Mouse (Mus musculus) hematopoietic stem cell, adult 5-6 weeks (primary cell): Measurements from ENCODE around the gene Oma1. TPM values are rescaled to one million over a fixed set of nuclear protein-coding genes. Genes with fewer than 3 reads are reported as not detected.

Experiments
- ATAC-seq, 2 experiments: fragments of 125-278 bp in 1 of 2; replicated peaks in 1 of 2; 2 replicates each; pipeline ENCODE4 v1.8.0; 2016 to 2017; ENCODE audit warnings: inconsistent platforms in 2 of 2, mild to moderate bottlenecking in 2 of 2, moderate number of reproducible peaks in 2 of 2, low read depth in 1 of 2, moderate TSS enrichment in 1 of 2; ENCODE audit not compliant: low FRiP score in 2 of 2, poor library complexity in 2 of 2, severe bottlenecking in 2 of 2, insufficient read depth in 1 of 2, low TSS enrichment in 1 of 2
- total RNA-seq: library from RNA; stranded (forward); fragments of 172-1452, 232-1000 nt; gene quantifications from 2 replicates; pipeline ENCODE4 v1.2.3, GENCODE M21; 2017

Oma1 gene
- total RNA-seq, 1 experiment from 2014 or later, result 64.4 TPM

DNA sequence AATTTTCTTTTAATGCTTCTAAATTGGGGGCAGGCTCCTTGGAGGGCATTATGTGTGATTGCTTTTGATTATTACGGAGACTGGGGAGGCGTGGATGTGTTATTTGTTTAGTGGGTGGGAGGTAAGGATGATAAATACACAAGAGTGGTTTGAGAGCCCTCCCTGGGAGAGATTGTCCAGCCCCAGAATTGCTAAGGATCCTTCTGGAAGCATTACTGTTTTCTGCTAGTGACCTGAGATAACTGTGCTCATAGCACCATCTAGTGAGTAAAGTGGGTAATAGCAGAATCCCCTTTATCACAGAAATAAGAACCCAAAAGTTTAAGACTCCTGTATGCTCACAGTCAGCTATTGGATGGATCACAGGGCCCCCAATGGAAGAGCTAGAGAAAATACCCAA, 32.4 kb downstream of the Oma1 start:
- ATAC-seq, result peak in 1 of 2 experiments; percentile 57; a peak in 3 of 4 replicates

DNA sequence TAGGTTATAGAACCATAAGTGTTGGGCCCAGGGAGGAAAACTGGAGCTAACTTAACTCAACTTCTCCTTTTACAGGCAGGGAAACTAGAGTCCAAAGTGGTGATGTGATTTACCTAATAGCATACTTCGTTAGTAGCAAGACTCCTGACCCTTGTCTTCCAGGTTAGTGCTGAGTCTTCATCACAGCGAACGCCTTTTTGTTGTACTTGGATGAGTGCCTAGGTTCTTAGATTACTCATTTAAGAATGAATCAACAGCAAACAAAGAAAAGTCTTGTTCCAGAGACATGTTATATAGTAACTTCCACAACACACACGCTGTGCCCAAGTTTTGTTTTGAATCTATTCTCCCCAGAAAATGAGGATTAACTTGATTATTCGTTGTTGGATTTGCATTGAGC, 33.2 kb downstream of the Oma1 start:
- ATAC-seq, result no peak

- no peak for ATAC-seq
Observed at GRCm38 (mm10) chr4:103349219-103349618, 35.6 kb downstream of the Oma1 start.

DNA sequence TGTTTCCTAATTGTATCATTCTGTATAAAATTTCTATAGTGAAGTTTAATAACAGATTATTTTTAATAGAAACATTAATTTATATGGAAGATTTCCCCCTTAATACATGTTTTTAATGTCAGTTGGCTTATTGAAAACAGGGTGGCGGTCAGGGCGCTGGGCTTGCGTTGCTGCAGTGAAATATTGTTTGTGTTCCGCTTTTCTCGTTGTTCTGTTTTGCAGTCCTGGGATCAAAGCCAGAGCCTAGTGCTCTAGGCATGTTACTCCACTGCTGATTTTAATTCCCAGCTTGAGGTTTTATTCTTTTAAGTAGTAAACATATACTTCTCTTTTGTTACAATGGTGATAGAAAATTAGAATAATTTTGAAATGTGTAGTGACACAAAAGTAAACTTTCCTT, 39.3 kb downstream of the Oma1 start:
- ATAC-seq, result no peak

DNA sequence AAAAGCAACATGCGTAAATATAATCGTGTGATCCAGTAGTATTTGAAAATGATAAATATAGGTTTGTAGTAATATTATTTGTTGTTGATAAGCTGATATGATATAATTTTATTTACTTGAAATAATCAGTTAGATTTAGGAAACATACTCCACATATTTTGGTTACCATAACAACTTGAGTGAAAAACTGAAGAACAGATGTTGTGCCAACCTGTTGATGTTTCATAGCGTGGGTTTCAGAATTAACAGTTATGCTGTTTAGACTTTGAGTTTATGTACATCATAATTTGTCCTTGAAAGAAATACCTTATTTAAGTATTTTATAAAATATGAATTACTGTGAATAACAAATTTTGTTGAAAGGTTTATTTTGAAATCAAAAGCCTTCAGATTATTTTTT, 43.8 kb downstream of the Oma1 start:
- no peak for ATAC-seq

- peak; percentile 78 to 91 for ATAC-seq
Observed at GRCm38 (mm10) chr4:103358941-103359448, 45.4 kb downstream of the Oma1 start.

DNA sequence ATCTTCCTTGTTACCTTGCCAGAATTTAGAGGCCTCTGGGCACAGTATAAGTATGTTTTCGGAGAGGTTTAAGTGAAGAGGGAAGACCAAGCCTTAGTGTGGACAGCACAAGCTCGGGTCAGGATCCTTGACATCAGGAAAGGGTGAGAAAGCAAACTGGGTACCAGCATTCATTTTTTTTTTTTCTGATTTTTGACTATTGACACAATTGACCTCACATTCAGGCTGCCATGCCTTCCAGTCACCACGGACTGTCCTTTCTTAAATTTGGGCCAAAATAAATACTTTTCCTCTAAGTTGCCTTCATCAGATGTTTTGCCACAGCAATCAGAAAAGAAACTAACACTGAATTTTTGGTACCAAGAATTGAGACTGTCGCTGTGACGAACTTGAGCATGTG, 68.6 kb downstream of the Oma1 start:
- no peak for ATAC-seq

- ATAC-seq, result no peak
Observed at GRCm38 (mm10) chr4:103385031-103385430, 71.4 kb downstream of the Oma1 start.

- ATAC-seq, result no peak
Observed at GRCm38 (mm10) chr4:103385835-103386787, 72.5 kb downstream of the Oma1 start.

GRCm38 (mm10) chr4:103387292-103387691, 73.7 kb downstream of the Oma1 start:
- no peak for ATAC-seq

DNA sequence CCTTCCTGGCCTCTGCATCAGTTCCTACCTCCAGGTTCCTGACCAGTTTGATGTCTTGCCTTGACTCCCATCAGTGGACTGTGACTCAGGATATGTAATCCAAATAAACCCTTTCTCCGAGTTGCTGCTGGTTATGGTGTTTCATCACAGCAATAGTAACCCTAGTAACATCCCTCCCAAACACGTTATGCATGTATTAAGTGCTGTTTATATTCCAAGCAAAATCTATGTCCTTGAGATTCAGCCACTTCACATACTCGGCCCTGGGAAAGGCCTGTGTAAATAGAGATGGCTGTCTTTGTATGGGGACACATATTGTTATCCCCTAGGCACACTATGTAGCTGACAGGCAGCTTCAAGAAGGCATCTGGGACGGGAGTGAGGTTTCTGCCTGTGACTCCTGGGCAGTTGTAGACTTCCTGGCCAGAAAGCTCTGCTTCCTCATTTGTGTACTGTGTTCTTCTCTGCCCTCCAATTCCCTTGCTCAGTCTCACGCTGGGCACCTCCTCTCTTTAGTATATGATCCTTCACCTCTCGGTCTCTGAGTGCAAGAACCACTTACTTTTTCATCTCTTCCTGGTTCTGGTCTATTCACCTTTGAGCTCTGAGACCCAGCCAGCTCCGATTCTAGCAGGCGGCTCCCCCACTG, 75.0 kb downstream of the Oma1 start:
- peak; percentile 58 to 64; a peak in 2 of 4 replicates for ATAC-seq

DNA sequence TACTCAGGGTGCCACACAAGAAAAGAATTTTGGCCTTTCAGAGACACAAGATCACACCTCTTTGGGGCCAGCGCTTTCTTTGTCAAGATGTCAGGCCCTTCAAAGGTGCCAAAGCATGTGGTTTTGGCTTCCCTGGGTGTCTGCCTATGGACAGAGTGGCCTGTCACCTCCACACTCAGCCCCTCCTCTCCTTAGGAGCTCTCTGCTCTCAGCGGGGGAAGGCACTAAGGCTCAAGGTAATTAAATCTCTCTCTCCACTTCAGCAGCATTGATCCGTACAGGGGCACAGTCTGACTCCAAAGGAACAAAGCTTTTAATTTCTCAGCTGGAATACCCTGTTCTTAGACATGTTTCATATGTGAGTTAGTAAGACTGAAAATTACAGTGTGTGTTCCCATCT, 76.0 kb downstream of the Oma1 start:
- ATAC-seq, result no peak

DNA sequence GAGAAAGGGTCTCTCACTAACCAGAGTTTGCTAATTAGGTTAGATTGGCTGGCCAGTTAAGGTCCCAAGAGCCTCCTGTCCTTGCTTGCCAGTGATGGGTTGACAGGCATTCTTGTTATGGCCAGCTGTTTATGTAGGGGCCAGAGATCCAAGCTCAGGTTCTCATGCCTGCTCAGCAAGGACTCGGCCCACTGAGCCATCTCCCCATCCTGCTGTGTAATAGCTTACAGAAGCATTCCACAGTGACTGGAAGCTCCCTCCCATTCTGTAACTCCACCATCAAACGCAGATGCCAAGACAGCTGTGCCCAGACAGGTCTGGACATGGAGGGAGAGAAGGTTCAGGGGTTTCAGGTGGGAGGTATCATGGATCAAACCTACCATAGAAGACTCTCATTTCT, 76.9 kb downstream of the Oma1 start:
- no peak for ATAC-seq

DNA sequence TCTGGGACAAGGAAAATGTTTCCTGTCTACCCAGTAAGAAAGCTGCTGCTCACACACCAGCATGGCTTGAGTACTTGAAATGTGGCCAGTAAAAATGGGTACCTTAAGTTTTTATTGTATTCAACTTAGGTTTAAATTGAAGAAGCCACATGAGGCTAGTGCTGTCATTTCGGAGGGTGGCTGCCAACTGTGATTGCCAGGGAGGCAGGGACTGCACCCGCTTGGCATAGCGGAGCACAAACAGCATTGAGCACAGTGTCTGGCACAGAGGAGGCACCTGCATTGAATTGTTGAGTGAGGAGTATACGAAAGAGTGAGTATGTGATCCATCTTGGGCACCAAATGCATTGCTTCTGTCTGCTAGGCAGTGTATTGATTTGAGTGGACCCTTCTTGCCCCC, 81.5 kb downstream of the Oma1 start:
- no peak for ATAC-seq

GRCm38 (mm10) chr4:103395905-103396304, 82.3 kb downstream of the Oma1 start:
- ATAC-seq, result no peak

- no peak for ATAC-seq
Observed at GRCm38 (mm10) chr4:103396876-103397275, 83.3 kb downstream of the Oma1 start.

DNA sequence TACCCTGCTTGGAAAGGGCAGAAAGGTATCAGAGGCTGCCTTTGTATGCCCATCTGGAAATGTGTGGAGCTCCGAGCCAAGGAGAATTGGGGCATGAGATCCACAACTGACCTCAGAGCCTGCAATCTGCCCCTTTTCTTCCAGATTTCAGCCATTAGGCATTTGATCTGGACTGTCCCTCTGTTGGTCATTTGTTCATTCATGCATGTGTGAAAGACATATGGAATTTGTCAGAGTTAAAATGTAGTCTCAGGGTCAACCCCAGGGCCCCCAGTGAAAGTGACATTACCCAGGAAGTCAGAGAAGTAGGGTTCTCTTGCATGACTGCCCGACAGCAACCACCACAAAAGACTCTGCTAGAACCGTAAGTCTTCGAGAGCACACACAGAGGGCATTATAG, 89.0 kb downstream of the Oma1 start:
- no peak for ATAC-seq

DNA sequence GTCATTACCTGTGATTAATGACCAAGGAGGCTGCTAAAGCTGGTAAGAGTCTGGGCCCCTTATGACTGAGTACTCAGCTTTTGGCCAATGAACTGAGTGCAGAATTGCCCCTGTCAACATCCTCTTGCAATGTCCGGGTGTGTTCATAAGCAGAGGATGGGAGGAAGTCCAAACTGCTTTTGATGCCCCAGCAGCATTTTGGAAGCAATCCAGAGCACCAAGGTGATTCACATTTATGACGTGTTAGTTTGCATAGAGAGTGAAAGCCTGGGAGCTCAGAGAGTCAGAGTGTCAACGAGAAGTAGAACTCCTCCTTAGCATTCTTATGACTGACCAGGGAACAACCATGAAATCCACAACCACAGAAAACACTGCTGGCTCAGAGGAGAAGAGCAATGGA, 91.7 kb downstream of the Oma1 start:
- ATAC-seq, result no peak
